Mouse (Mus musculus): ENCODE measurements at regions not wholly inside any gene's neighbourhood (a gene's known extent, or its start where the extent isn't known, plus 50 kb on each side); places are given as distances from the start of the nearest gene placed in this dataset.
A peak's percentile ranks its signal among the peaks of the same experiment; 100 is the strongest.
"Not testable (repeated sequence)": the region's sequence is repeated elsewhere in the genome, so short reads cannot be mapped to it uniquely, and the experiment has no call there.

DNA sequence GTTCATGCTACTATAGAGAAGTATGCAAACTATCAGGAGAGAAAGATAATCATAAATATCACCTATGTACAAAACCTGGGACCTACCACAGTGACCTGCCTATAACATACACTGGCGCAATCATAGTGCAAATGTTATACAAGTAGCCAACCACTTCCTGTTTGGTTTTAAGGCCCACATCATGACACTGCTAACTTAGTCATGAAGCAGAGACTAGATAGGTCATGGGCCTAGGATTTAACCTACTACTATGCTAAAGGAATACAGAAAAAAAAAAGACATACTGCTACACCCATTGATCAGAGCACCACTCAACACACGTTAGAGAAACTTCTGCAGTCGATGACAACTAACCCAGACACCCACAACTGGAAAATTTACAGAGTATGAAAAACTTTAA, 498.6 kb upstream of the Acvr2a start:
- DNase-seq (ENCODE audit: extremely low spot score, low read depth, low spot score) = no peak

DNA sequence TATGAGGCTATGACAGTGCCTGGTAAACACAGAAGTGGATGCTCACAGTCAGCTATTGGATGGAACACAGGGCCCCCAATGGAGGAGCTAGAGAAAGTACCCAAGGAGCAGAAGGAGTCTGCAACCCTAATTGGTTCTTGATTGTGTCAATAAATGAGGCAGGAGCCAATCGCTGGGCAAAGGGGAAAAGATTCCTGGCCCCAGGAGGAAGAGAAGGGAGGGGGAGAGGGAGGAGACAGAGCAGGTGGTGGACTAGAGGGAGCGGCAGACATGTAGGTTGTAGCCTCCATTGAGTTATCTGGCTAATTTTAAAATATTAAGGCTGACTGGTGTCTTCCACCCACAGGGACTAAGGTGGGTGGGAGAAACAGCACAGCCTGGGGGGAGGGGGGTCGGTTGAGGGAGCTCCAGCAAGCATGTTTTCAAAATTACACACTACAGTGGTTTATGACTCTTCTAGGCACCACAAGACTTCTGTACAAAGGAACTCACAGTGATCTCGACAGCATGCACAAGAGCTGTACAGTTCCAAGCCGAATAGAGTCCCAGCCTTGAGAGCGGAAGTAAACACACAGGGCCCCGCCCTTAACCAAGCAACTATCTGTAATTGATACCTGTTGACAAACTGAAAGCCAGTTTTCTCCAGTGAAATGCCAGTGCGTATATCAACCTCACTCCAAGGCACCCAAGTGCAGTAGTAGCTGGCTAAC, 497.6 kb upstream of the Acvr2a start:
- DNase-seq (ENCODE audit: extremely low spot score, low read depth, low spot score) = no peak

DNA sequence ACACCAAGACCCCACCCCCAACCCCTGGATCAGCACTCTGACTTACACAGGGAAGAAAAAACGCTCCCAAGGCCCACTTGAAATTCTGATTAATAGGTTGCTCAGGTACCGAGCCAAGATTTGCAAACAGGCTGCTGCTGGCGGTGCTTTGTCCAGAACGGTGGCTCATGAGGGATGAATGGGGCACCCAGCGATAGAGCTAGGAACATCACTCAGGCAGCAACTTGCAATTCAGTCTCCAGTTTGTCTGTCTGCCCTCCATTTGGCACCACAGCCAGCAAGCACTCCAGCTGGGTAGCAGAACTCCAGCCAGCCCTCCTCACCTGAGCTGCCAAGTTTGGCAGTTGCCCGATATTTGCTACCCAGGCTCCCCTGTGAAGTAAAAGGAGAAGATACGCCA, 496.1 kb upstream of the Acvr2a start:
- no peak for DNase-seq (ENCODE audit: extremely low spot score, low read depth, low spot score)

DNA sequence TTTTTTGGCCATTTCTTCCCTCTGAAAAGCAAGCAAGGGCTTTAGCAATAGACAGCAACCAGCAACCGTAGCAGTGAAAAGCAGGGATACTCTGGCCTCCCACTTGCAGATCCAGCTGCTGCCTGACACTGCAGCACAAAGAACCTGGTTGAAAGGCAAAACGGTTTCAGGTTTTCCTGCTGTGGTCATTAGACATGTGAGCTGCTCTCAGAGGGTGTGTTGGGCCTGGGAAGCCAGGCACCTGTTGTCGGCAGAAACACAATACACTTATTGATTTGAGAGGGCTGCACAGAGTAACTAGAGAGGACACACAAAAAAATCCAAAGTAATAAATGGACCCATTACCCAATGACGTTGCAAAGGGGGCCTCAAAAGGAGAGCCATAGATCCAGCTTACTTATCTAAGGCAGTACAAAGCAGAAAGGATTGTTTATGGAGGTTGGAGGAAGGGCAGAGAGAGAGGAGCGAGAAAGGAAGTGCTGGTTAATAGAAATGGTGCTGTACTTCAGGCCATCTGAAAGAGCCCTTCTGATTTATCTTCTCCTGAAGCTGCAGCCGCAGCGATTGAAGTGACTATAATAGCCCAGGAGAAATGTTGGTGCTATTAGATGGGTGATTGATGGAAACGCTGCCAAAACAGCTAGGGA, 495.4 kb upstream of the Acvr2a start:
- peak; percentile 6 for DNase-seq (ENCODE audit: extremely low spot score, low read depth, low spot score)

DNA sequence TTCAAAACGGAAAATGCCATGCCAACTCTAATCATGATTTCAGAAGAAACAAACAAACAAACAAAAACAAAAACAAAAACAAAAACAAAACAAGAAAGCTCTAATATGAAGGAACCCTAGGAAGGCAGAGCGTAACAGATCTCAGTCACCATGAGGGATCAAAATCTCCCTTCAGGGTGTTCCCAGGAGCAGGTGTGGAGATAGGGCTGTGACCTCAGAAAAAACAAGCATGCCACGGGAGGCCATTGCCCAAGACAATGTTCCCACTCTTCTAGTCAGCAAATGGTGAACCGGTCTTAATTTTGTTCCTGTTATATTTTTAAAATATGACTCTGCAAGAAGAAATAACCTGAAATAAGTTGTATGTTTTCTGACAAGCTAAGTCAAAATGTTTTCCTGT, 492.4 kb upstream of the Acvr2a start:
- DNase-seq (ENCODE audit: extremely low spot score, low read depth, low spot score) = no peak

DNA sequence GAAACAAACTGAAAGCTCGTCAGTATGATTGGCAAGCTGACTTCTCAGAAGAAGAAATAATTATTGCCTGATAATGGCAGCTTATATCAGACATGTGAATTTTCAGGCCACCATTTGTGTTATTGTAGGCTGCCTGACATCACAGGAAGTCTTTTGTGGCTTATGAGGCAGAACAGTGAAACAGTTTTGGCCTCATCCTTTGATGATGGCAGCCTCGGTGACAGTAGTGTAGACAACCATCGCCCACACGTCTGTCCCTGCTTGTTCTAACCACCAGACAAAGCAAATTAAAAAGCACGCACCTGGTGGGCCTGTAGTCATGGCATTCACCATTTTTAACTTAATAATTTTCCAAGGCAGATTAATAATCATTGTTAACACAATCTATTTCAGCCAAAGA, 491.6 kb upstream of the Acvr2a start:
- DNase-seq (ENCODE audit: extremely low spot score, low read depth, low spot score) = no peak

DNA sequence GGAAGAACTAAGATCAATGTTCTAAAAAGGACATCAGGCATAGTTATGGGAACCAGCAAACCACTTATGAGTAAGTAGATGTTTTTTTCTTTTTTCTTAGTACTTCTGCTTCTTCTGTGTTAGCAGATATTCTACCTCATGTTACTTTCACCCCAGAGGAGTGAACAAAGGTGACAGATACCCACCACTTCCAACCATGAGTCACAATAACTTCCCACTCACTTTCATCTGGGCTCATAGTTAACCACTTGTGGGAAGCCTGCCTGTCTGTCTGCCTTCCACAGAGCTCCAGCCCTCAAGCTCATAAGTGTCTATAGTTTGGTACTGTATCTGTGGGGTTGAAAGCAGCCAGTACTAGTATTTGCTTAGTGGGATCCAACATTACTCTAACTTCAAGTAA, 485.7 kb upstream of the Acvr2a start:
- no peak for DNase-seq (ENCODE audit: extremely low spot score, low read depth, low spot score)

DNA sequence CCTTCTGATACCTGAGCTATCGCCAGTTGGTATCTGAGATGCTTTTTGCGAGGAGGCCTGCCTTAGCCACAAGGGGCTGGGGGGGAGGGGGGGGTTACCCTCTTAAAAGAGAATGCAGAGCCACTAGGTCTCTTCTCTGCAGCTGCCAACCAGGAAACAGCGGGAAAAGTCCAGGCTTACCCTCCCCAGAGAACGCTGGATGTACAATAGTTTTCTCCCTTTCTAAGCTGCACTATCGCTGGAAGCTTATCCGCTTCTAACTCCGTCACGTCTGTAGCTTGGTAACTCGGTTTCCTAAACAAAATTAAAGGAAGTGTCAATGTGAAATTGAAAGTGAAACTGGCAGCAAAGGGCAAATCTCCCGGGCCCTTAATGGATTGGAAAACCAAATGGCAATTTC, 481.1 kb upstream of the Acvr2a start:
- no peak for DNase-seq (ENCODE audit: extremely low spot score, low read depth, low spot score)

DNA sequence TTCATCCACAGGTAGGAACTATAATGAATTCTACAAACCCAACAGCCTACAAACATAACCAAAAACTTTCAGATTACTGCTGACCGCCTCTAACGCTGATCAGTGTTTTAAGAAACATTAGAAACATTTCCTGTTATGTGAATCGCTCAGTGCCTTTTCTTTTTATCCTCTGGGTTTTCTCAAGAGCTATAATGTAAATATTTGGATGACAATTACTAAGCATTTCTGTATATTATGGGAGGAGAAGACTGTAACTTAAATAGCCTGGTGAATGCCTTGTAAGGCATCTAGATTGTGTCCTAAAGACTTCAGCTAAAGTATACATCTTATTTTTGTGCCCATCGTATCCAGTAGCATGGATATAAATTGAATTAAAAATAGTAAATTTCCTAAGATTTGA, 465.9 kb upstream of the Acvr2a start:
- DNase-seq (ENCODE audit: extremely low spot score, low read depth, low spot score) = no peak

DNA sequence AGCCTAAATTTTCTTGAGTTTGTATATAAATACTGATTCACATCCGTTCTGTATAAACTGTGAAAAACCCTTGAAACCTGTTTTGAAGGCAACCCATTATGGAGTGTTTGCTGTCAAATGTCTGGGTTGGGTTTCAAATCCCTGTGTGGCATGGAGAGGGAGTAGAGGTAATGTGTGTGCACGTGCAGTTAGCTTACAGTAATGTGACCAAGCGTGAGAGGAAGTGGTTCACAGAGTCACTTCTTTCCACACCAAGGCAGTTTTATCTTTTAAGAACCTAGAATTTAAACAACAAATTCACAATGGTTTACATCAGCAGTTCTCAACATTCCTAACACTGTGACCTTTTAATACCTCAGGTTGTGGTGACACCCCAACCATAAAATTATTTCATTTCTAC, 464.1 kb upstream of the Acvr2a start:
- DNase-seq (ENCODE audit: extremely low spot score, low read depth, low spot score) = no peak

DNA sequence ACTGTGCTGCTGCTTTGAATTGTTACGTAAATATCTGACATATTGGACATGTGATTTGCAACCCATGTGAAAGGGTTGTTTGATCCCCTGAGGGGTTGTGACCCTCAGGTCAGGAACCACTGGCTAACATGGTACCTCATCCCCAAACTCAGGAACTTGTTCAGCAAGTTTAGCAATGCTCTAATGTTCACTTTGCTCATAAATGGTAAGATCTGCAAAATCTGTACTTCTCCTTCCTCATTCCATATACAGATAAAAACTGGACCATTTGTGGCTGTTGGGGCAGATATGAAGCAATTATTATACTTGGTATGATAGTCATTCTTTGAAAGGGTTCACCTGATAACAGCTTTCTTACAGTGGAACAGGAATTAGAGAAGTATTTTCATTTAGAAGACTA, 463.7 kb upstream of the Acvr2a start:
- no peak for DNase-seq (ENCODE audit: extremely low spot score, low read depth, low spot score)

DNA sequence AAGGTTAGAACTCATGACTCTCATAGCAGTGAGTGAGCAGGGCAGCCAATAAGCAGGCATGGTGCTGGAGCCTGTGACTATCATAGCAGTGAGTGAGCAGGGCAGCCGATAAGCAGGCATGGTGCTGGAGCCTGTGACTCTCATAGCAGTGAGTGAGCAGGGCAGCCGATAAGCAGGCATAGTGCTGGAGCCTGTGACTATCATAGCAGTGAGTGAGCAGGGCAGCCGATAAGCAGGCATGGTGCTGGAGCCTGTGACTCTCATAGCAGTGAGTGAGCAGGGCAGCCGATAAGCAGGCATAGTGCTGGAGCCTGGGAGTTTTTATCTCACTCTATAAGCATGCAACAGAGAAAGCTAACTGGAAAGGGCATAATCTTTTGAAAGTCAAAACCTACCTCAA, 442.3 kb upstream of the Acvr2a start:
- DNase-seq (ENCODE audit: extremely low spot score, low read depth, low spot score) = not testable (repeated sequence)

DNA sequence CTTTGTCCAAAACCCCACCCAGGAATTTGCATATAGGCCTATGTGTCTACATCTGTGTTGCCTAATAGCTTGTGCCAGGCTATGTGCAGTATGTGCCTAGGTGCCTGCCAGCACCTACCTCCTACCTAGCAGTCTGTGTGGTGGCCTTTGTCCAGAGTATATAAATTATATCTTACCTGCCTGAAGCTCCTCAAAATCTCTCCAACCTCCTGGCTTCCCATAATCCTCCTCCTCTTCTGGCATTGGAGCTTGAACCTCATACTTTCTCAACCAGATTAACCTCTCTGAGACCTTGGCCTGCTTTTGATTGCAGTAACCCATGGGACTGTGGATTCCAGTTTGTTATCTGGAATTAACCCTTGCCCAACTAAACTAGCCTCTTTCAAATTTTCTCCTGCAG, 440.8 kb upstream of the Acvr2a start:
- DNase-seq (ENCODE audit: extremely low spot score, low read depth, low spot score) = no peak

DNA sequence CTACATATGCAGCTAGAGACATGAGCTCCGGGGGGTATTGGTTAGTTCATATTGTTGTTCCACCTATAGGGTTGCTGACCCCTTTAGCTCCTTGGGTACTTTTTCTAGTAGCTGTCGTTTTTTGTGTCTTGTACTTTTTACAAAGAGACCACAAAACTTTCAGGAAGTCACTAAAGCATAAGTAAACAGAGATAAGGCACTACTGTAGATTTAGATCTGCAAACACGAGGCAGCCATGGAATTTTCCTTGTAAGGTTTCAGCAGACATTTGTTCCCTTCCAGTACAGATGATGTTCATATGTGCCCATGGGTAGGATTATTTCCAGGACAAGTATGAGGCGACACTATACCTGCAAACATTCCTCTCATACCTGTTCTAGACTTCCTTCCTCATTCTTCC, 439.6 kb upstream of the Acvr2a start:
- DNase-seq (ENCODE audit: extremely low spot score, low read depth, low spot score) = no peak

DNA sequence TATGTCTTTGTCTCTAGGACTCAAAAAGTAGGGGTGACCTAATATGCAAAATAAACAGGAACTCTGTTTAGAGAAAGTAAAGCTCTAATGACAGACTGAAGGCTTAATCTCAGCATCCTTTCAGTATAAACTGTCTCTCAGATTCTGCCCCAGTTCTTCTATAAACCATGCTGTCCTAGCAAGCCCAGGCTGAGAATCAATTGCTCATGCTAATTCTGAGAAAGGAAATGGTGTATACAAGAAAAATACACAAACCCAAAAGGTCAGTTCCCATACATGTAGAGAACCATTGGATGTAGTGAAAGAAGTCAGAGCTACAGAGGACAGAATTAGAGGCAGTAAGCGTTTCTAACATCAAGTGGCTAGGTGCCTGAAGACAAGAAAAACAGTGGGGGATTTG, 435.7 kb upstream of the Acvr2a start:
- no peak for DNase-seq (ENCODE audit: extremely low spot score, low read depth, low spot score)

DNA sequence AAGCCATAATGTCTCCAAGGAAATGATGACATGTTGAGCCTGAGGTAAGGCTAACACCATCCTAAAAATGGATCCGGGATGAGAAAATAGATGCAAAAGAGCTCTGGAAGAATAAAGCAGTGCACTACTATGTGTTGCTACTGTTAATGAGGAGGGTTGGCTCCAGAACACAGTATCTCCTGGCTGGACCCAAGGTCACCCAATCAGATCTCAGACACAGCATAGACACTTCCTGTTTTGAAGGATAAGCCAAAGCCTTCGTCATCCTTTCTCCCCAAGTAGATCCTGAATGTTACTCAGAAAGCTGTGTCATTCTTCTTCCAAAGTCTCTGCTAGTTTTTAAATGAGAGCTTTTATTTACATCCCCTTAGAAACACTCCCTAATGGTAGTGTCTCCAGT, 435.2 kb upstream of the Acvr2a start:
- DNase-seq (ENCODE audit: extremely low spot score, low read depth, low spot score) = no peak

DNA sequence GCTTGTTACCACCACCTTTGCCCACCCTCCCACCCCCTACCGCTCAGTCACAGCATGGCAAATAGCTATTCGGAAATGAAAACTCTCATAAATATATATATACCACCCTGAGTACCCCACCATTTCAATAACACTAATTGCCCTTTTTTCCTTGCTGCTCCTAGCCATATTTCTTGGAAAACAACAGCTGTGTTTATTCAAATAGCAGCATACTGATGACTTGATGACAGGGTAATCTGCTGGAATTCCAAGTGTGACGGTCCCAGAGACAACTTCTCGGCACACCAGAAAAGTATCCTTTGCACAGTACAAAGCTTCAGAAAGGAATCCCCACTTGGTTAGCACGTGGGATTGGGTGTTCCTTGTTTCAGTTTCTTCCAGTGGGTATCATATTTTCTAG, 433.8 kb upstream of the Acvr2a start:
- no peak for DNase-seq (ENCODE audit: extremely low spot score, low read depth, low spot score)

DNA sequence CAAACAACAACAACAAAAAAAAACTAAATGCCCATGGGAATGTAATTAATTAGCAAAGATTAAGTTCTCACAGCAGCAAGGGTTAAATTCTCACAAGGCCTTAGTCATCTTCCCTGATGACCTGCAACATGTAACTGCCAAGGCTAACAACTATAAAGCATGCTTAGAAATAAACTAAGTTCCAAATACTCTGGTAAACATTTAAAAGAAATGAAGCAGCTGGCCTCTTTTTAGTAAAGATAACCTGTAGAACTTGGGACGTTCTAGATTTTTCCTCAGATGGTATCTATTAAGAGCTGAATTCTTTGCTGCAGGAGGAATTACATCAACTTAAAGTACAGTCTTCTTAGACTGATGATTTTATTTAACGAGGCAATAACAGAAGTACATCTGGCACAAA, 433.1 kb upstream of the Acvr2a start:
- DNase-seq (ENCODE audit: extremely low spot score, low read depth, low spot score) = no peak

DNA sequence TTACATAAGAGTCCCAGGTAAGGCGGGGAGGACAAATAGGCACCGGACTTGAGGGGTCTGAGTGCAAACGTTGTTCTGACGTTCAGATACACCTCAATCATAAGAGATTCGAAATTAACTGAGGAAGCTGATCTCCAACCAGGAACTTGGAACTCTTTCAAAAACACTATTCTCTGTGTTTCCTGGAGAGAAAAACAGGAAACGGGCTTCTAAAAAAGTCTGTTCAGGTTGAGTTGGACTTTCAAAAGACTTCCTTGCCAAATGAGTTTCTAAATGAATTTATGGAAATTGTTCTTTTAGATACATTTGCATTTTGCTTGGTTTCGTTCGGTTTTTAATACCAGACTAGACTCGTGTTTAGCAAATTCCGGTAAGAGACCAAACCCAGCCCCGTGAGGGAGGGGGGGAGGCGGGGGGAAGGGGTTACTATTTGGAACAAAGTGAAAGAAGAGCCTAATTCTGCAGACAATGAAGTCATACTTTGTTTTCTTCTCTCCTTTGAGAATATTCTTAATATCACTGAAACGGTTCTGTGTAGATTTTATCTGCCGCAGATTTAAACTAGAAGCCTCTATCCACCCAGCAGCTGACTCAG, 432.3 kb upstream of the Acvr2a start:
- DNase-seq (ENCODE audit: extremely low spot score, low read depth, low spot score) = no peak

DNA sequence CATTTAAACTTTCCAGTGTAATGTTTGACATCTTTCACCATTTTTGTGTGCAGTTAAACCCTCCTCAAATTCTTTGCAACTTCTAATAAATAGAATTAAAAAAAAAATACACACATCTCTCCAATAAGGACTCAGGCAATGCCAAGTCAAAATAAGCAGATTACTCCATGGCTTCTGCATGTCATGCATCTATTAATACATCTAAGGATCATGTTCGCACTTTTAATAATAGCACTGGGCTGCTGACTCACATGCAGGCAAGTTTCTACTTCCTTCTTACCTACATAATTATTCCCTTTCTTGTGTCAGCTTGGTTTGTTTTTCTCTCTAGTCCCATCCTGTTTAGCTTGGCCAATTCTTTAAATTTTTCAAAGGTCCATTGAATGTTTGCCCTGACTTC, 415.4 kb upstream of the Acvr2a start:
- DNase-seq (ENCODE audit: extremely low spot score, low read depth, low spot score) = no peak

DNA sequence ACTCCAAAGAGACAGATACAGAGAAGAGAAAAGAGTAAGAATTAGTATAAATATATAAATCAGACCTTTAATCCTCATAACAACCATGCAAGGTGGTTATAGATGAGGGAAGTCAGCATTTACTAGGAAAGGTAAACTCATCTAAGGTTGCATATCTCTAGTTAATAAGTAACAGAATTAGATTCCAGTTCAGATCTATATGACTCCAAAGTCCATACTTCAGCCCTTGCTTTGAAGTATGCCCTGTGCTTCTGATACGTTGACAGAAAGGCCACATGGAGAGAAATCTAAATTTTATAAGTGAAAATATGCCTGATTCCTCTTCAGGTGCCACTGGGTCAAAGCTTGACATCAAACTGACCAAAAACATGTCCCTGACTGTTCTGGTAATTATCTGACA, 414.7 kb upstream of the Acvr2a start:
- no peak for DNase-seq (ENCODE audit: extremely low spot score, low read depth, low spot score)

DNA sequence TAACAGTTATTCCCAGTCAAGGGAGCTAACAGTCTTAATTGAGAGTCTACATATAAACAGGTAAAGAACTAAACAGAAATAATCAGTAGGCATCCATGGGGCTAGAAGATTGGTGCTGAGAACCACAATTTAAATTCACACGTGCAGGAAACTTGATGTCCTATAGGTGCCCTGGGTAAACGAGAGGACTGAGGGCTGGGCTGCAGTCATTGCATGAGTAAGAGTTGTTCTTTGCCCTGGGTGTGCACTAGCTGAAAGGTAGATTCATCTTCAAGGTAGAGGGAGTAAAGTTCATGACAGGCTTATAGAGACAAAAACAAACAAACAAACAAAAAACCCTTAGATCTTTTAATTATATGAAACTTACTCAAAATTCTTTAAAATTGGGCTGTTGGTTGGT, 411.1 kb upstream of the Acvr2a start:
- no peak for DNase-seq (ENCODE audit: extremely low spot score, low read depth, low spot score)

DNA sequence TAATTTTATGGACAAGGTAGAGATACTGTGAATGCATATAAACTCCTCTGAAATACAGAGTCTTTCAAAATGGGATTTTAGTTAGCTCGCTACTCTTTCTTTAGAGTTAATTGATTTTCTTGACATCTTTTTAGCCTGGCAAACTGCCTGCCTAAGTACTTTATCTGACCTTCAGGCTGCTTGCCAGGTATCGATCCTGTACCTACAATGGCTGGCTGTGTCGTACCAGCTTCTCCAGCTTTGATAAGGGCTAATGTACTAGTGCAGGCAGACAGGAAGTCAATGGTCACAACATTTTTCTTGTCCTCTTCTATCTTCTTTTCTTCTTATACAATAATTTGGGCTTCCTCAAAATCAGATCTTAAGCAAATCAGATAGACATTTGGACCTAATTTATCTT, 409.4 kb upstream of the Acvr2a start:
- no peak for DNase-seq (ENCODE audit: extremely low spot score, low read depth, low spot score)

Measured in hindlimb bud, embryonic 11.5 days (tissue).